Mouse (Mus musculus) MEL-GATA-1-ER (cell line): ENCODE results near the gene Gm3015.
"Not testable (repeated sequence)": the region's sequence is repeated elsewhere in the genome, so short reads cannot be mapped to it uniquely, and the experiment has no call there.

Experiments
- DNase-seq: peaks from one replicate; pipeline ENCODE4 v3.0.0-alpha.2; 2012; ENCODE audit warnings: low read depth; ENCODE audit errors: extremely low read depth

Gene Gm3015

DNA sequence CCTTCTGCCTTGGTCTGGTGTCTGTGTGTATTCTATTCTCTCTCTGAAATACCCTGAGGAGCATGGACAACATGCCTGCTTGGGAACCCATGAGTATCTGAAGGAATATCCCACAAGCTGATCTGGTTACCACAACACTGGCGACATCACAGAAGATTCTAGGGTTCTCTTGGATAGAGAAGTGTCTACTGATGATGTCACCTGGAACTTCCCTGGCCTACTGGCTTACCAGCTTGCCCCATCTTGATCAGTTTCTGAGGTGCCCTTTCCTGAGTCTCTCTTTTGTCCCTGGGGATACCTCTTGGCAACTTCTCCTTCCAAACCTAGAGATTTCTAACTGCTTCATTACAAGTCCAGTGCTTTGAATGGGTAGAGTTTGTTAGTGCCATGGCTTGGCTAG, at the start of gene Gm3015:
Gene Gm3015 (minus strand): TSS at position 101 of the 400 bp plus-strand sequence.
- DNase-seq, result not testable (repeated sequence)

DNA sequence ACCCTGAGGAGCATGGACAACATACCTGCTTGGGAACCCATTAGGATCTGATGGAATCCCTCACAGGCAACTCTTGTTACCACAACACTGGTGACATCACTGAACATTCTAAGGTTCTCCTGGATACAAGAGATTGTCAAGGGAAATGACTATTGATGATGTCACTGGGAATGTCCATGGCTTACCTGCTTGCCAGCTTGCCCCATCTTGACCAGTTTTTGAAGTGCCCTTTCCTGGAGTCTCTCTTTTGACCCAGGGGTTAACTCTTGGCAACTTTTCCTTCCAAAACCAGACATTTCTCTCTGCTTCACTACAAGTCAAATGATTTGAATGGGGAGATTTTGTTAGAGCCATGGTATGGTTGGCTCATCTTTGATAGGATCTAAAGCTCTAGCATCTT, 29.3 kb upstream of the Gm3015 start, which contains the start of gene Gm10377:
Gene Gm10377 (minus strand): TSS at position 101 of the 400 bp plus-strand sequence.
- DNase-seq, result not testable (repeated sequence)
